Mouse (Mus musculus) liver, adult 10 weeks (tissue): Measurements from ENCODE around the gene Olfr161. TPM values are rescaled to one million over a fixed set of nuclear protein-coding genes. Genes with fewer than 3 reads are reported as not detected.

Source experiments
- polyA plus RNA-seq: library from polyadenylated mRNA; stranded (reverse); fragments of 350-450 nt; fragmentation: Illumina TruSeq; extraction: RNeasy Lipid Tissue Mini Kit (QIAGEN cat#74804); gene quantifications from one replicate; pipeline ENCODE4 v1.2.3, GENCODE M21; 2014; ENCODE audit warnings: low read depth, low replicate concordance

Gene Olfr161
- not detected for polyA plus RNA-seq

DNA sequence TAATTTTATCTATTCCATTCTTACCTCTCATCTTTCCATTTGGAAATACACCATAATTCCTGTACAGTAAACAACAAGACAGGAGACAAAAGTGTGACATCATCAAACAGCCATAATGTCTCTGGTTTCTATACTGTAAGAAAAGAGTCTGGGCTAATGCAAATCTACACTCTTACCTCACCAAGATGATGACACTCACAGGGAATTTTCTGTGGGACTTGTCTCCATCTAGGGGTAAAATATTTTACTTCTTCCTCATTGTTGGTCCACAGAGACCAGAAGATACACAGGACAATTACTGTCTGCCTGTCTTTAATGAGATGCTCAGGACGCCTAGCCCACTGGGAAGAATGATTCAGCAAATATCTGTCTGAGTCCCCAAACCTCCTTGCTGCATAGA is at the start of gene Olfr161:
Gene Olfr161 (plus strand): TSS at position 352 of the 400 bp plus-strand sequence.

Other genes starting within 250 kb of the Olfr161 start
- gene Mefv, start 127.1 kb downstream of the Olfr161 start, polyA plus RNA-seq: 0.19 TPM
- 14.5 TPM for gene Zfp263, start 153.1 kb downstream of the Olfr161 start, polyA plus RNA-seq
- not detected for gene Olfr15, start 239.8 kb downstream of the Olfr161 start, polyA plus RNA-seq